Mouse (Mus musculus) G1E (cell line): ENCODE results near the gene Muc5b.

Source experiments
- CTCF ChIP-seq: IDR thresholded peaks from 2 replicates; pipeline ENCODE4 v1.5.1; 2012; ENCODE audit warnings: low read depth, low read length, inconsistent platforms, mixed read lengths
- GATA1 ChIP-seq: IDR thresholded peaks from 2 replicates; pipeline ENCODE4 v1.6.1; 2012; ENCODE audit warnings: borderline replicate concordance, low read length, inconsistent platforms, mixed read lengths
- GATA2 ChIP-seq: IDR thresholded peaks from 2 replicates; pipeline ENCODE4 v1.6.1; 2012; ENCODE audit warnings: low read depth, low read length, inconsistent platforms, borderline replicate concordance
- POLR2AphosphoS5 ChIP-seq: IDR thresholded peaks from 2 replicates; pipeline ENCODE4 v1.6.1; 2012; ENCODE audit warnings: low read depth, low read length, inconsistent platforms; ENCODE audit not compliant: insufficient replicate concordance
- TAL1 ChIP-seq: conservative IDR thresholded peaks from 2 replicates; pipeline ENCODE4 v1.6.1; 2012; ENCODE audit warnings: low read depth, low read length, inconsistent platforms, mixed read lengths

DNA sequence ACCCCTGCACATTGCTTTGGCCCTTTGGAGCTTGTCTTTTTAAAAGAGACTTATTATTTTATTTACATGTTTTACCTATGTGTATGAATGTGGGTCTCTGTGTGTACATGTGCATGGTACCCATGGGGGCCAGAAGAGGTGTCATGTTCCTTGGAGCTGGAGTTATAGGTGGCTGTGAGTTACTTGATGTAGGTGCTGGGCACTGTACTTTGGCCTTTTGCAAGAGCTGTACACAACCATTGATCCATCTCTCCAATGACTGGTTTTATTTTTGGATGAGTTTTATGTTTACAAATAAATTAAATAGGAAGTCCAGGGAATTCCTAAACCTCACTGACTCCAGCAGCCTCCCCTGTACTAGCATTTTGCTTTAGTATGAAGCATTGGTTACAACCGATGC, 44.6 kb upstream of the Muc5b start:
- TF ChIP-seq CTCF (no peak), GATA1 (no peak), POLR2AphosphoS5 (no peak), TAL1 (no peak), GATA2 (no peak)
